In the genomic region with DNA sequence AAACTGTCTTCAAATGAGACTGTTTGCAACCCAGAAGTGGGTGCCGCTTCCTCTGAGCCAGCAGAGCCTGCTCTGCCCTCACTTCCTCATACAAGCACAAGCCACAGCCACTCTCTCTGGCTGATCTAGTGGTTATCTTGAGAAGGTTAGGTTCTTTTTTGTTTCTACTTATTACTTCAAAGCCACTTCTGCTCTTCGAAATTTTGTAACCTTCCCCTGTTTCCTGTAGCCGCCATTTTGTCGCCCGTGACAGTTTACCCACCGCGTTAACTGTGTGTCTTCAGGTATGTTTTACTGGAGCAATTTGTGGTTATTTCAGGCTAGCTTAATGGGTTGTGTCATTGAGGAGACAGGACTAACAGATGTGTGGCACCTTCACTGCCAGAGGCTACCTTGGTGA, we compare ENCODE assay signal across 1 mouse cellular context.
TF ChIP-seq lines count a peak whose summit lies in the region.

No protein-coding gene starts in this region.

TF ChIP-seq in MEL, 35 proteins besides CTCF, POLR2A, EP300 and RAD21 (continued from another document):
- TF ChIP-seq ELF1 (IDR thresholded peaks at IDR 0.05; ENCODE audit: low read depth, low read length) (peak; percentile 84), ZNF384 (IDR thresholded peaks at IDR 0.05; ENCODE audit: low read depth, low read length) (0 out of 2 replicates have a peak, but pooled peaks have one; percentile 39)
